Mouse (Mus musculus) small intestine, adult 2 months (tissue): ENCODE results near the gene Gabrp. TPM values are rescaled to one million over a fixed set of nuclear protein-coding genes. Genes with fewer than 3 reads are reported as not detected.

Experiments
- H3K27ac ChIP-seq: fragments of 200-500 bp; 2 replicates; pipeline ENCODE4 v1.5.1; 2012; ENCODE audit warnings: low read depth, low read length, control low read depth, inconsistent platforms; ENCODE audit not compliant: insufficient read depth
- H3K27me3 ChIP-seq: fragments of 200-500 bp; 2 replicates; pipeline ENCODE4 v1.6.1; 2012; ENCODE audit warnings: mild to moderate bottlenecking, moderate library complexity, low read length, inconsistent platforms; ENCODE audit not compliant: control insufficient read depth, insufficient read depth
- H3K36me3 ChIP-seq: fragments of 200-500 bp; 2 replicates; pipeline ENCODE4 v1.6.1; 2012; ENCODE audit warnings: mild to moderate bottlenecking, low read length, control low read depth, inconsistent platforms; ENCODE audit not compliant: control insufficient read depth, insufficient read depth
- H3K4me1 ChIP-seq: fragments of 200-500 bp; 2 replicates; pipeline ENCODE4 v1.6.1; 2012; ENCODE audit warnings: low read length, inconsistent platforms, mixed read lengths; ENCODE audit not compliant: control insufficient read depth, insufficient read depth, insufficient read length
- H3K4me3 ChIP-seq: fragments of 200-500 bp; 2 replicates; pipeline ENCODE4 v1.5.1; 2012; ENCODE audit warnings: low read depth, mild to moderate bottlenecking, control low read depth, inconsistent platforms, low read length, moderate library complexity
- CTCF ChIP-seq: fragments of 200-500 bp; IDR thresholded peaks from 2 replicates; pipeline ENCODE4 v1.5.1; 2012; ENCODE audit warnings: low read depth, mild to moderate bottlenecking, control low read depth, inconsistent platforms, low read length, moderate library complexity, mixed read lengths; ENCODE audit not compliant: insufficient replicate concordance, insufficient read length; ENCODE audit errors: extremely low read depth
- POLR2A ChIP-seq: fragments of 200-500 bp; IDR thresholded peaks from 2 replicates; pipeline ENCODE4 v1.6.1; 2012; ENCODE audit warnings: low read depth, mild to moderate bottlenecking, control low read depth, inconsistent platforms, low read length, moderate library complexity
- whole genome bisulfite sequencing: fragments of 180-500 bp; shearing (Covaris S2); methylation state at CpG from one replicate; pipeline ENCODE4 v1.1.7; 2018; 5-methylcytosine and 5-hydroxymethylcytosine counted together
- polyA plus RNA-seq: library from polyadenylated mRNA; depleted of rRNA; stranded (reverse); fragments of >200 nt; gene quantifications from 2 replicates; pipeline ENCODE4 v1.2.3, GENCODE M21; 2012

Gene Gabrp
- polyA plus RNA-seq, 1 experiment: not detected

GRCm38 (mm10) chr11:33590771-33591170 is 12.0 kb upstream of the Gabrp start:
- Histone ChIP-seq H3K4me3 (no peak overlapping the region), H3K4me1 (no peaks in the 10 kb centered on the region), H3K27ac (no peak overlapping the region), H3K27me3 (no peaks in the 10 kb centered on the region), H3K36me3 (no peaks in the 10 kb centered on the region)
- WGBS: 81% methylated on average over 3 of the region's 3 CpGs
- TF ChIP-seq CTCF (no peak), POLR2A (no peak)

DNA sequence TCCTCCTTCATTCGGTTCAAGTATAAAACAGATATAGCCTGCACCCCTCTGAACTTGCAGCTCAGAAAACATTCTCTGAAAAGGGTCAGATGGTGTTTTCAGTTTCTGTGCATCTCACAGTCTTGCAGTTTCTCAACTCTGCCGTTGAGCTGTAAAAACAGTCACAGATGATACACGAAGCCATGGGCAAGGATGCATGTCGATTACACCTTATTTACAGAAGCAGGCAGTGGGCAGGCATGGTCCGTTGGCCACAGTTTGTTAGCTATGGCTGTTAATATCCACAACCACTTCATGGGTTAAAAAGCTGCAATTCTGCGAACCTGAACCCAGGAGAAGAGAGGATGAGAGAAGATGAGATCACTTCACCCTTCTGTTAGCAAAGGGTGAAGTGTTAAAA is 7.9 kb upstream of the Gabrp start:
- TF ChIP-seq CTCF: no peak
- no peak for TF ChIP-seq POLR2A
- no peak overlapping the region for H3K27ac ChIP-seq
- H3K4me1 ChIP-seq: no peaks in the 10 kb centered on the region
- WGBS: 71% methylated on average over 6 of the region's 6 CpGs
- no peaks in the 10 kb centered on the region for H3K36me3 ChIP-seq
- no peaks in the 10 kb centered on the region for H3K27me3 ChIP-seq
- H3K4me3 ChIP-seq: no peak overlapping the region

- Histone ChIP-seq H3K27ac (no peak overlapping the region), H3K4me1 (no peaks in the 10 kb centered on the region), H3K4me3 (no peak overlapping the region), H3K27me3 (no peaks in the 10 kb centered on the region), H3K36me3 (no peaks in the 10 kb centered on the region)
- 37% methylated on average over 3 of the region's 3 CpGs for whole genome bisulfite sequencing
- TF ChIP-seq POLR2A (no peak), CTCF (no peak)
These were observed 862 bp upstream of the Gabrp start for GRCm38 (mm10) chr11:33579621-33580020.

GRCm38 (mm10) chr11:33574944-33575343 is 3.8 kb downstream of the Gabrp start:
- H3K36me3 ChIP-seq: no peaks in the 10 kb centered on the region
- H3K27ac ChIP-seq: no peak overlapping the region
- no peak for TF ChIP-seq POLR2A
- no peak for TF ChIP-seq CTCF
- H3K4me1 ChIP-seq: no peaks in the 10 kb centered on the region
- no peak overlapping the region for H3K4me3 ChIP-seq
- 75% methylated on average over 3 of the region's 3 CpGs for WGBS
- no peaks in the 10 kb centered on the region for H3K27me3 ChIP-seq

- Histone ChIP-seq H3K36me3 (no peaks in the 10 kb centered on the region), H3K27me3 (no peaks in the 10 kb centered on the region), H3K4me1 (no peaks in the 10 kb centered on the region), H3K4me3 (no peak overlapping the region), H3K27ac (no peak overlapping the region)
- no peak for TF ChIP-seq CTCF
- TF ChIP-seq POLR2A: no peak
These were observed 8.3 kb downstream of the Gabrp start for GRCm38 (mm10) chr11:33570413-33570812.

DNA sequence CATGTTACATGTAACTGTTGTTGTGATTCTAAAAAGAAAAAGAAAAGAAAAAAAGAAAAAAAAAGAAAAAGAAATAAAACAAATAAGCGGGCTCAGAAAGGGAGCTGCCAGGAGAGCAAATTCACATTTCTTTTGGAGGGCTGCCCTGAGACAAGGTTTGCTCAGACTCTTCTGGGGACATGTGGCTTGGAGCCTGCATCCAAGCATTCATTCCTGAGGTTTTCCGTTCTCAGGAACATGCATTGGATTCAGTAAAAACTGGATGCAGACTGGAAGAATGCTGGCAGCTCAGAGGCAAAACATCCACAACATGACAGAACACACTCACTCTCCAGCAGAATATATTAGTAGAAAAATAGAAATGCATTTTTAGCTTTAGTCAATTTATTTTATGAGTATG is 14.8 kb downstream of the Gabrp start:
- WGBS: 82% methylated on average over 2 of the region's 2 CpGs
- no peak for TF ChIP-seq CTCF
- no peak for TF ChIP-seq POLR2A
- Histone ChIP-seq H3K27me3 (no peaks in the 10 kb centered on the region), H3K4me1 (no peaks in the 10 kb centered on the region), H3K4me3 (no peak overlapping the region), H3K36me3 (no peaks in the 10 kb centered on the region), H3K27ac (no peak overlapping the region)

DNA sequence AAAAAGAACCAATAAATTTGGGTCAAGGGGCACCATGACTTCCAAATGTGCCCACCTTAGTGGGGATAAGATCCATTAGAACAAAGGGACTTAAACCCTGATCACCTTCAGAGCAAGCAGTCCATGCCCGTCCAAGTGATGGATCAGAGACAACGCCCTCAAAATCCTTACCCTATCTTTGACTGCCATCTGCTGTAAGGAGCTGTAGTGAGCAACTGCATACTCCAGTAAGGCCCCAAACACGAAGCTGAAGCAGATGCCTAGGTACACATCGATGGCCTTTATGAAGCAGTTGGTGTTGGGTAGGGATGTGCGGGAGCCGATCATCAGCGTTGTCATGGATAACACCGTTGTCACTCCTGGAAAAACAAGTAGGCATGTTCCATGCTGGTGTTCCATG is 24.6 kb downstream of the Gabrp start:
- no peak overlapping the region for H3K27ac ChIP-seq
- no peaks in the 10 kb centered on the region for H3K36me3 ChIP-seq
- no peaks in the 10 kb centered on the region for H3K27me3 ChIP-seq
- no peak for TF ChIP-seq CTCF
- no peak for TF ChIP-seq POLR2A
- no peak overlapping the region for H3K4me3 ChIP-seq
- H3K4me1 ChIP-seq: no peaks in the 10 kb centered on the region
- 76% methylated on average over 8 of the region's 8 CpGs for WGBS
